Mouse (Mus musculus) cerebellum, postnatal 4 days (tissue): ENCODE measurements at regions not wholly inside any gene's neighbourhood (a gene's known extent, or its start where the extent isn't known, plus 50 kb on each side); places are given as distances from the start of the nearest gene placed in this dataset.

Experiments used
- DNase-seq, 2 experiments: peaks; one replicate each; pipeline ENCODE4 v3.0.0; 2022; ENCODE audit warnings: low spot score in 2 of 2, mixed read lengths in 1 of 2

- no peak for DNase-seq
Measured at GRCm38 (mm10) chr2:9435155-9435872, 445.7 kb upstream of the 4930412O13Rik start.

DNA sequence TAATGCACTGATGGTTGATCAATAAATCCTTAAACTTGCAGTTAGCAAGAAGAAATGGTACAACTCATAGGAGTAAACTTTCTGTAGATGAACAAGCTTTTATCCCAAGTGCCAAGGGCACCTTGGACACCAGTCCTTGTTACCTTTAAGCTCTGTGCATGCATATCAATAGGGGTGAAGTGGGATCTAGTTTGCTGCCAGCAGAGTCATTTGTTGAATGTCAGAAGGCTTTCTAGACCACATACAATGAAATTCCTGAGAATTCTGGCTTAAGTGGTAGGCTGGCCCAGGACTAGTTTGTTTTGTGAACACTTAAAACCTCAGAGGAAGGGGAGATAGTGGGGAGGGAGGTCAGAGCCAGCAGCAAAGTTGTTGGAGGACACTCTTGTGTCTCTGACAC, 437.9 kb upstream of the 4930412O13Rik start:
- no peak for DNase-seq

- no peak for DNase-seq
Measured at GRCm38 (mm10) chr2:9445826-9446225, 435.2 kb upstream of the 4930412O13Rik start.

- DNase-seq: no peak
Measured at GRCm38 (mm10) chr2:9464413-9464812, 416.6 kb upstream of the 4930412O13Rik start.

GRCm38 (mm10) chr2:9464818-9465217, 416.2 kb upstream of the 4930412O13Rik start:
- no peak for DNase-seq

- DNase-seq: no peak
Measured at GRCm38 (mm10) chr2:9467573-9467972, 413.5 kb upstream of the 4930412O13Rik start.

GRCm38 (mm10) chr2:9468651-9469050, 412.4 kb upstream of the 4930412O13Rik start:
- DNase-seq: no peak

- no peak for DNase-seq
Measured at GRCm38 (mm10) chr2:9481678-9482345, 399.2 kb upstream of the 4930412O13Rik start.

DNA sequence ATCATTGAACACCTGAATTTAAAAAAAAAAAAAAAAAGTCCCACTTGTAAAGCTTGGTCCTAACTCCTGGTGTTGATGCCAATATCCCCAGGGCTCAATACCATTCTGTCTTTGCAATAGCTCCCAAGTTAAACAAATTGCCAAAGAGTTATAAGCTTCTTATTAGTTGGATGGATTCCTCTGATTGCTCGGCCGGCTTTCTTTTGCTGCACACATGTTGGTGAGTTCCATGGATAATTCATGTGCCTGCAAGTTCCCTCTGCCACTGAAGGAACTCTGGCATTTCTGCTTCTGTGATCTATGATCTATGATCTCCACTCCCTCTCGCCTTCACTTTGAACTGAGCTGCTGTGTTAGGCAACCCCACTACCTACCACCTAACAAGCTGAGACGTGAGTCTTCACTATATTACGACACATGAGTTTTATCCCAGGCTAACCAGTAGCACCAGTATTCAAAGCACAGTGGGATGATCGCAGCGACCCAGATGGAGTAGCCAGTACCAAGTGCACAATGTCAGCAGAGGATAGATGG, 393.6 kb upstream of the 4930412O13Rik start:
- no peak for DNase-seq

DNA sequence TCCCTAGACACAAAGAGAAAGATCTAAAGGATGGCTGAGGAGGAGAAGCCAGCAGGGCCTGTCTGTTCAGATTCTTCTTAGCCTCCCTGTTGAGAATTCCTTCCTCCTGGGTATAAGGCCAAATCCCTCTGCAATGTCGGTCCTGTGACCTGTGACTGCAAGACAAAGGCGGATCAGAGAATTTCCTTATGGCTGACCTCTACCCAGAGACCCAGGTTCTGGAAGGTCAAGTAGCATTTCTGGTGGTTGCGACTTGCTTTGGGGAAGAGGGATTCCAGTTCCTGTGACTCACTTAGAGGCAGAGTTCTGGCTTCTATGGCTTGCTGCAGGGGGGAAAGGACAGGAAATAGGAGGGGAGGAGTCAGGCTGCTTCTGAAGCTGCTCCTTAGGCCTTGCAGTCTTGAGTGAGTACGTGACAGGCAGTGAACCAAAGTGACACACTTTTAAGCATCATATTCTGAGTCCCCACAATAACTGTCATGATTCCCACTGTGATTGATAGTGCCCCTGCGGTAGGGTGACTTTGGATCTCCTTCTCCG, 387.4 kb upstream of the 4930412O13Rik start:
- no peak for DNase-seq

DNA sequence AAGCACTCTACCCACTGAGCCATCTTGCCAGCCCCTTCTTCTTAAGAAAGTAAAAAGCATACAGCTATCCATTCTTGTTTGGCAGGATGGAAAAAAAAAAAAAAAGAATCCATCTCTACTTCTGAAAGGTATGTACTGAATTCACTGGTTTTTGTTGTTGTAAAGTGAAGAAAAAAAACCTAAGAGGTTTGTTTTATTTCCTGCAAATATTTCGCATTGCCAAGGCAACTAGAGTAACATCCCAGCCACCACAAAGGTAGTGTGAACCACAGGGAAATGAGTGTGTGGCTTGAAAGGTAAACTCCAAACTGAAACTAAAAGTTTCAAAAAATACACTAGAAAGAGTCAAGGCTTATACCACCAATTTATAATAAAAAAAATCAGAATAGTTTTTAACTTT, 361.0 kb upstream of the 4930412O13Rik start:
- DNase-seq: no peak

GRCm38 (mm10) chr2:9525910-9526309, 355.1 kb upstream of the 4930412O13Rik start:
- DNase-seq: no peak

GRCm38 (mm10) chr2:9535141-9535658, 345.9 kb upstream of the 4930412O13Rik start:
- DNase-seq: no peak

- DNase-seq: no peak
Measured at GRCm38 (mm10) chr2:9547771-9548590, 333.1 kb upstream of the 4930412O13Rik start.

GRCm38 (mm10) chr2:9553313-9553712, 327.7 kb upstream of the 4930412O13Rik start:
- no peak for DNase-seq

DNA sequence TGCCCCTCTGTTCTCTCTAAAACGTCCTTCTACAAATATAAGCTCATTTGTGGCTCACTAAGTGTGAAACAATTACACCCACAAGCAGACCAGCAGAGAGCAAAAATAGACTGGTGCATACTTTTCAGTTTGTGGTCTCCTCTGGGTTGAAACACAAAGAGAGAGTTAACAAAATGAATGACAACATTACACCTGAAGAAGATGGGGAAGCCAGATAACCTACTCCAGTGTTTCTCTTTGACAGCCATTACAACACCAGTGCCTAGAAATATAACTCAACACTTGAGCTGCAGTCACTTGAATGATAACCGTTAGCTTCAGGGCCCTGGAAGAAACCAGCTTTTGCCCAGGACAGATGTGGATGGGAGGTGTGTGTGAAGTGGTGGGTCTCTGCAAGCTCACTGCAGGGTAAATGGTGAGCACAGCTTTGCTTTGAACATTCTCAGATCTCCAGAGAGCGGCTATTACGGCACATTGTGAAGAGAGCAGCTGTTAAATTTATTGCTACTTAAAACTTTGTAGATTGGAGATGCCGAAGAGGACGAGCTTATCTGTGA, 316.5 kb upstream of the 4930412O13Rik start:
- no peak for DNase-seq

DNA sequence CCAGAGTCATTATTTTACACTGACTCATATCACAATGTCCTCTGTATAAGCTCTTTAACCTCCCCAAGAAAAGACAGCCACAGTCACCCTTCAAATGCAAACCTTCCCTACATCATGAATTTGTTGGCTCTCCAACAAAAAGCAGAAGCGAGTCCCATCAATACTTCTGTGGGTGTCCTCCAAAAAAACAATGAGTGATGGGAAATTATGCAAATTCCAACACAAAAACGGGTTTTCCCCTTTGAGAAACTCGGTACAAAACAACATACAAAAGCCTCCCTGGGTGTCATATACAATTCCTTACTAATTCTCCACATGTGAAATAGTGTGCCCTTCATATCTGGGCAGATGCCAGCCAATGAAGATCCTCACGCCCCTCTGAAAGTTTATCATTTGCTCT, 311.8 kb upstream of the 4930412O13Rik start:
- DNase-seq: no peak

DNA sequence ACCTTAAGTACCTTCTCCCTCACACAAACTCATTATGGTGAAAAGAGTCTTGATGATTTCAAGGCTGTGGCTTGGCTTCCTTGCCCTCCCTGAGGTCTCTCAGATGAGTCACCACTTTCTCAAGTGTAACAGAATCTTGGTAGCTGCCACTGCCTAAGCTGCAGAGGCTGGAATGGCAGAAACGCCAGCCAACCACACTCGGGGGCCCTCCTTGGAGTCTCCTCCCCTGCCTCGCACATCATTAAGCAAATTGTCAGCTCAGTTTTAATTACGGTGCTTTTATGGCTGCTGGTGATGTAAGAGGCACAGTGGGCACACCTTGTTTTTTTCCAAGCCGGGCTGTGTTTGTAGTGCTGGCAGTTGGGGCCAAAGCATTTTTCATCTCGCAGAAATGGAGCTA, 306.9 kb upstream of the 4930412O13Rik start:
- no peak for DNase-seq

GRCm38 (mm10) chr2:9574651-9575050, 306.4 kb upstream of the 4930412O13Rik start:
- no peak for DNase-seq

- DNase-seq: no peak
Measured at GRCm38 (mm10) chr2:9577868-9578267, 303.2 kb upstream of the 4930412O13Rik start.

GRCm38 (mm10) chr2:9587389-9587788, 293.7 kb upstream of the 4930412O13Rik start:
- DNase-seq: no peak
